Mouse (Mus musculus): ENCODE measurements around the gene Usp3.

The Usp3 gene

DNA sequence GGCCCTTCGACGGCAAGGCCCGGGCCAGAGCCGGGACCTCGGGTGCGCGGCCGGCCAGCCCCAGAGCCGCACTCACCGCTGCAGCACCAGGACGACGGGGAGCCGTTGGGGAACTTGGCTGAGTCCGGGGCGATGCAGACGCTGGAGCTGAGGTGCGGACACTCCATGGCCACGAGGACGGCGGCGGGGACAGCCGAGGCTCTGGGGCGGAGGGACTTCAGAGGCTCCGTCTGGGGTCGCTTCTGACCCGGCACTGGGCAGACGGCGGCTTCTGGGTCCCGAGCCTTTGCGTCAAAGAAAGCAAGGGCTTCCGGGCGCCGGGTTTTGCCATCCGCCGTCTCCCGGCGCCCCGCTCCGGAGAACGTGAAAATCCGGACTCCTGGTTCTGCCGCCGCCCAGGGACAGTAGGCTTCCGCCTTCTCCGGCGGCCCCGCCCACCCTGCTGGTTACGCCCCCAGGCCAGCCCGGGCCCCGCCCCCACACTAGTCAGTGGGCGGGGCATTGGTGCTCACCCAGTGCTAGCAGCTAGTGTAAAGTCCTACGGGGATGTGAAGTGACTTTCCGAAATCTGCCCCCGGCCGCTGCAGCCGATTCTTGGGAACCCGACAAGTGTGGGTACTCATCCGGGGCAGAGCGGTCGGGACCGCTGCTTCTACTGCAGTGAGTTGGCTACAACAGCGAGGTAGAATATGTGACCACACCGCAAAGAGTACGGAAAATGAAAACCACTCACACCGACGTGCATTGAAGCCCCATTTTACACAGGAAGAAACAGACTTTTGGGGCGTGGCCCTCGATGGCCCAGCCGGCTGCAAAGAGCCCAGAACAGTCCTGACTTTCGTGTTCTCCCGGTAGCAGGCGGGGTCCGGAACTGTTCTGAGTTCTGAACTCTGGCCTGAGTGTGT lies at the start of gene Usp3:
Gene Usp3, minus strand, starts transcription at position 435 of the 905 bp plus-strand sequence.
- WGBS = under 1% methylated on average over 73 of the region's 73 CpGs

DNA sequence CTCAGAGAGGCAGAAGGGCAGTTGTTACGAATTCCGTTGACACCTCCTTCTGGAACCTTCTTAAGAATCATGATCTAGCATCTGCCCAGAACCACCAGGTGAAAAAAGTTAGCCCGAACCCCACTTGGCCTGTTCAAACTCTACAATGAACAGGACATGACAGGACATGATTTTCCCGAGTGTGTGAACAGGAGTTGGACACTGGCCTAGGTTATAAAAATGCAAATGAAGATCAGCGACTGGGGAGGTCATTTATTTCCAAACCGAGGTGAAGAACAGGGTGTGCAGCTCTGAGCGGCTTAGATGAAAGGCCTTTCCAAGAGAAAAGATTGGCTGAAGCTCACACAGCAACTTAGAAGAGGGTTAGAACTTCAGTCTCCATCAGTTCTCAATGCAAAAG lies 47.5 kb upstream of the Usp3 start:
- 74% methylated on average over 7 of the region's 7 CpGs for WGBS

DNA sequence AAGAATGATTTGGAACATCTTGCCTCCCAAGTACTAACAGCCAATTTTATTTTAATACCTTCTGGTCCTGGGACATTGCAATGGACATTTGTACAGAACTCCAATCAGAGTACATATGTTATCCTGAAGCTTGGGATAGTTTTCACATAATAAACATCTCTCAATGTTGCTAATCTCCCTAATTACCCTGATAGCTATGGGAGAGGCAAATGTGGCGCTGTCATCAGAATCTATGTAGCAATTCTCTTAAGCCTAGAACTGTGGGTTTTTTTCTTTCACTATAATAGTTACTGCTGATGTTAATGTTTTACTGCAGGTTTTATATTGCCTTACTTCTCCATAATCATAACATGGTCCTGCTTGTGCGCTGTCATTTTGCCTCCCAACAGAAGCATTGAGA lies 46.7 kb upstream of the Usp3 start:
- WGBS = 96% methylated on average over 2 of the region's 2 CpGs

DNA sequence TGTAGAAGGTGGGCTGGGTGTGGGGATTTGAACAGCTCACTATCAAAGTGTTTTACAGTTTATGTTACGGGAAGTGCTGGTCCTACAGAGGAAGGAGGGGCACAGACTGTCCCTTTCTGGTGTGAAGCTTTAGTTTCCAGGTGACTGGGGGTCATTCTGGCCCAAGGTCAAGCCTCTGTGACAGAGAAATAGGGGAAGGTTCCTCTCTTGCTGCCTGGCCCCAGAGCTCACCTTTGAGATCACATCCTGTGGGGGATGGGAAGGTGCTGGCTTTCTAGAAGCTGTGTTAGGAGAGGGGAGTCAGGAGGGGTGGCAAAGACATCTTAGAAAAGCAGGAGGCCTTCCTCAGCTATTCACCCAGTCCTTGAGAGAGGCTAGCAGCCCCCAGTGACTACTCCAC lies 39.5 kb upstream of the Usp3 start:
- WGBS = 96% methylated on average over 1 of the region's 1 CpGs

DNA sequence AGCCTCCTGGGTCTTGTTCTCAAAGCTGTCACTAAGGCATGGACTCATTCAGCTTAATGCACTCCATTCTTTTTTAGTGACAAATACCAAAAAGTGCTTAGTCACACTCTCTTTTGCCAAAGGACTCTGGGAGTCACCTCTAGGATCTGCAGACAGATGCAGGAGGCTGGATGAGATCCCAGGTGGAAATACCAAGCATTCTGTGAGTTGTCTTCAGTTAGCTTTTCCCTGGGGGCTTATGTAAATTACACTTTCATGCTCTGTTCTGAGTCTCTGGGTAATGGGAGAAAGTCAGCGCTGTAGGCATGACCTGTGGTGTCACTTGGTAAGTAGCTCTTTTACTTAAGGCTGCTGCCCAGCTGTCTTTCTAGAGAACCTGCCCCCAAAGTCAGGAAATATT lies 38.0 kb upstream of the Usp3 start:
- 61% methylated on average over 1 of the region's 1 CpGs for WGBS

DNA sequence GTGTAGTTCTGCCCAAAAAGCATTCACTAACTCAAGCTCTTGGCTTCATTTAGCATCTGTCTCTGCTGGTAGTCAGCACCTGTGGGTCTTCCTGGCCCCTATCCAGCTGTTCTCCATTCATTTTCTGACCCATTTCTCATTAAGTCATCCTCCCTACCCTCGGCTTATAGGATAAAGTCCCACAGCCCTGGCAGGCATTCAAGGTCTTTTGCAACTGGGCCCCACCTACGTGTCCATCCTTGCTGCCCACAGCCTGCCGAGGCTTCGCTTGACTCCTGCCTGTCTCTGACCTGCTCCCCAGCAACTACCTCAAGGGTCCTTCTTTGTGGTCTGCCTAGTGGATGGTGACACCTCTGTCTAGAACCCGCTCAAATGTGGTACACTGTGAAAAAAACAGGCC lies 33.7 kb upstream of the Usp3 start:
- 92% methylated on average over 5 of the region's 5 CpGs for WGBS

DNA sequence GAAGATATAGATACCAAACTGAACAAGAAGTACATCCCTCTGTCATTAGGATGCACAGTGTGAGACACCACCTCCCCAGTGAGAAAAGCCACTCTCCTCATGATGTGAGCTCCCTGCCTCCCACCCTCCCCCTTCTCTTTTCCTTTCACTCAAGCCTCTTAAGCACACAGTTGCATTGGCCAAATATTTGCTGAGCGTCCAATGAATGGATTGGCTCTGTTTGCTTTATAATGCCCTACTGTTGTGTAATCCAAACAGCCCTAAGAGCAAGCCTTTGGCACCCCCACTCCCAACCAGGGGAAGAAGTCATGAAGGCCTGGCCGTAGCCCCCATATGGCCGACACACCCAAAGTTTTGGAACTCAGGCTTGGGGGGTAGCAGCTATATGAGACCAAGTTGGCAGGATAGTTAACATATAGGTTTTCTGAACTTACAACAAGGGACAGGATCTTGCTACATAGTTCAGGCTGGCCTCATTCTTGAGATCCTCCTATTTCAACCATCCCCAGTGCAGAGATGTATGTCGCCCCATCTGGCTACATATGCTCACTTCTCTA lies 33.1 kb upstream of the Usp3 start:
- WGBS = 81% methylated on average over 4 of the region's 4 CpGs

DNA sequence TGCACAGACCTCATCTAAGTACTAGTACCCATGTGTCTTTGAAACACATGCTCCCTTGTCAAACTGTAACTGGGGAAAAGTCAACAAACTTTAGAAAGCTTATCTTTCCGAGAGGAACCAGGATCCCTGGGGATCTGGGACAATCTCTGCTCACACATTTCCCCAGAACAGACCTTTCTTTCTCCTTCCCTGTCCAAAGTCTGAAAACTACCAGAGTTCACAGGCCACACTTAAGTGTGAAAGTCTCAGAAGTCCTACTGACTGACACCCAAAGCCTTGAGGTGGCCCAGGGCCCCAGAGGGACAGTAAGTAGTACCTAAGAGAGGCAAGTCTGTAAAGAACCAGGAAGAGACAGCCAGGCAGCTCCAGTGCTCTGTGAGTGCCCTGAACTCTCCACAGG lies 31.9 kb upstream of the Usp3 start:
- WGBS = 78% methylated on average over 1 of the region's 1 CpGs

DNA sequence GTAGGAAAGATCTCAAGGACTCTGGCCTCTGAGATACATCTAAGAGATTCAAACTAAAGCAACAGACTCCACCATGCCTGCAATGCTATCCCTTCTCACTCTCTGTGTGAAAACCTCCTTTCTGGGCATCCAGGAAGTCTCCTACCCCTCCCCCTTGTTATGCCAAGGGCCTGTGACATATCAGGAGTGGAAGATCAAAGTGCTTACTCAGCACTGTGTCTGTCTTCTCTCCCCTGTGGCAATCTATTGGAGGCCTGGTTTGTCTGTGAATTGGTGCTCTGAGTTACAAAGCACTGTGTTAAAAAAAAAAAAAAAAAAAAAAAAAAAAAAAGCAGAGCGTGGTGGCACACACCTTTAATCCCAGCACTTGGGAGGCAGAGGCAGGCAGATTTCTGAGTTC lies 30.7 kb upstream of the Usp3 start:
- WGBS = 100% methylated on average over 1 of the region's 1 CpGs

DNA sequence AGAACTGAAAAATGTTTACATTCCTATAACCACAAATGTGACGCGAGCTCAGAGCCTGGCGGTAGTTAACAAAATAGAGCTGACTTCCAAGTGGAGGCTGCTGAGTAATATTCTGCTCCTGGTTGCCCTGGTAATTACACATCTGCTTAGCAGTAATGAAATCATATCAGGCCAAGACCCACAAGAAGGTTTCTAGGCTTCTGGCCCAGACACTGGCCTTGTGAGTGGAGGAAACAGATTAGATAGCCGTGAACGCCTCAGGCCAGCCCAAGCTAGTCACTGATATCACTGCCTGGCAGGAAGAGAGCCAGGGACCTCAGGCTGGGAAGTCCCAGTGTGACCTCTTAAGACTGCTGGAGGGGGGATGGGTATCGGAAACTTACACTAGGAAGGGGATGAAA lies 27.6 kb upstream of the Usp3 start:
- 56% methylated on average over 6 of the region's 6 CpGs for whole genome bisulfite sequencing

DNA sequence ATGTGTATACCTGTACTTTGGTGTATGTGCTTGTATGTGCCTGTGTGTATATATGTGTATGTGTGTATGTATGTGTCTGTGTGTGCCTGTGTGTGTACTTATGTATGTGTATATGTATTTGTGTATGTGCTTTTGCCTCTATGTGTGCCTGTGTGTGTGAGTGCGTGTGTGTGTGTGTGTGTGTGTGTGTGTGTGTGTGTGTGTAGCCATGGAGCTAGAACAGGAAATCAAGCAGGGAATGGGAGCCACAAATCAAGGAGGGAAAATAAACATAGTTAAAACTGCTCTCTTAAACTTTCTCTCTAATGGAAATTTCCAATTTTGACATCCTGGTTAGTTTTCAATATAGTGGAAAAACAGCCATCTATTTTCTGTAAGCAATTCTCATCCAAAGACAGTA lies 27.1 kb upstream of the Usp3 start:
- 80% methylated on average over 1 of the region's 1 CpGs for WGBS

DNA sequence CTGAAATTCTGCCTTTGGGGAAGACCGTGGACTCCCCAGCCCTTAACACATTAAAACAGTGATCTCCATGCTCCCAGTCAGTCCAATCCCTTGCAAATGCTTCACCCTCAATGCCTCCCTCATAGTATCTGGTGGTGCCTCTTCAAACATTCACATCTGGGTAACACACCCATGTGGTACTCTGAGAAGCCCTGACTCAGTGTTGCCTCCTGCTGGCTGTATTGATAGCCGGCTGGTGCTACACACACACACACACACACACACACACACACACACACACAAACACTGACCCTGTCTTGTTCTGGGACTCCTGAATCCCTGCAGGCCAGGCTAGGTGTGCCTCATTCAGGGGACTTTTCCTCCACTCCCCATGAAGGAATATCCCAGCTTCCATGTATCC lies 24.9 kb upstream of the Usp3 start:
- 93% methylated on average over 2 of the region's 2 CpGs for WGBS

DNA sequence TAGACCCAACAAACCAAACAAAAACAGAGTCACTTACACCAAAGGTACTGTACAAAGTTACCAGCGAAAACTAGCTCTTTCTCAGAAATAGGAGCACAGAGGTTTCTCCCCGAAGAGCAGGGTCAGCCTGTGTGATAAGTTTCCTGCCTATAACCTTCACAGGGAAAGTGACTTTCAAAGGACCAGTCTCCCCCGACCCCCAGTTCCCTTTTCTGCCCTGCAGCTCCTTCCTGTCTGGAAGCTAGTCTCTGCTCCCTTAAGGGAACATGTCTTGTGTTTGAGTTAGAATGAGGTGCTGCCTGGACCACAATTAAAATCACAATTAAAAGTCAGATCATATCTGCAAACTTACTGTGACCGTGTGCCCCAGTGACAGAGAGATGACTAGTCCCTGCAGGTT lies 23.9 kb upstream of the Usp3 start:
- WGBS = 78% methylated on average over 4 of the region's 4 CpGs

DNA sequence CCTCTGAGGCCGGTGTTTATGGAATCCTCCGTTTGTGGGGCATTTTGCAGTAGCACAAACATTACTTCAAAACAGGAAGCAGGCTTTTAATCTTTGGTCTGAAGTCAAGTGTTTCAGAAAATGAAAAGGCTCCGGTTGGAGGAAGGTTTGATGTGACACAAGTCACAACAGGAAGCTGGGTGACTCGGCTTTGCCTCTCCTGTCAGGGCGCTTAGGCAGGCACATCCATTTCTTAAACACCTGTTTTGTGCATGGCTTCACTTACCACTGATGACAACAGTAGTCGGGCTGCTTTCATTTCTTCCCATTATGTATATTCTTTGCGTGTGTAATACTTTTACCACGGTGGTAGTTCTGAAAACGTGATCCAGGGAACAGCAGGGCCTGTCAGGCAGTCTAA lies 22.2 kb upstream of the Usp3 start:
- 75% methylated on average over 9 of the region's 9 CpGs for WGBS

DNA sequence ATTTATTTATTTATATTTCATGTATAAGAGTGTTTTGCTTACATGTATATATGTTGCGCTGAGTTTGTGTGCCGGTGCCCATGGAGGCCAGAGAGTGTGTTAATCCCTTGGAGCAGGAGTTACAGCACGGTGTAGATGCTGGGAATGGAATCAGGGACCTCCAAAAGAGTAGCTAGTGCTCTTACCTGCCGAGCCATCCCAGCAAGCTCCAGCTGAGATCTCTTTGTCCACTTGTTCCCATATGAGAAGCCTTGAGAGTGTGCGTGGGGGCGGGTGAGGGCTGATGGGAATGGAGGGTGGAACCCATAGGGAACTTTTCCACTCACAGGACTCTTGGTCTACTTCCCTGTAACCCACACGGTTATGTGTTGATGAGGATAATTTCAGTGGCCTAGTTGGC lies 21.6 kb upstream of the Usp3 start:
- WGBS = 83% methylated on average over 7 of the region's 7 CpGs

DNA sequence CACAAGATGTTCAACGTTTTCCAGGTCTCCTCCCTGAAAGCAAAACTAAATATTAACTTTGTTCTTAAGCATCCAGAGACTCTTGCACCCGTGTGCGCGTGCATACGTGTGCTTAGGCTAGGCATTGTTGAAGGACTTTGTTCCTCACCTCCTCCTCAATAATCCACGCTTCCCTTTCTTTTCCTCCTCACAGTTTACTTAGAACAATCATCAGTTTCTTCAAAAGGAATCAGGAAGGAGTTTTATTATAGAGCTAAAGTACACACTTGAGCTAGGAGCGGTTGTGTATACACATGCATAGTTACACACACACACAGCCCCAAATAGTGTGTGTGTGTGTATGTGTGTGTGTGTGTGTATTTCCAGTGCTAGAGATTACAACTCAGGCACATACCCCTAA lies 20.7 kb upstream of the Usp3 start:
- WGBS = 68% methylated on average over 7 of the region's 7 CpGs

DNA sequence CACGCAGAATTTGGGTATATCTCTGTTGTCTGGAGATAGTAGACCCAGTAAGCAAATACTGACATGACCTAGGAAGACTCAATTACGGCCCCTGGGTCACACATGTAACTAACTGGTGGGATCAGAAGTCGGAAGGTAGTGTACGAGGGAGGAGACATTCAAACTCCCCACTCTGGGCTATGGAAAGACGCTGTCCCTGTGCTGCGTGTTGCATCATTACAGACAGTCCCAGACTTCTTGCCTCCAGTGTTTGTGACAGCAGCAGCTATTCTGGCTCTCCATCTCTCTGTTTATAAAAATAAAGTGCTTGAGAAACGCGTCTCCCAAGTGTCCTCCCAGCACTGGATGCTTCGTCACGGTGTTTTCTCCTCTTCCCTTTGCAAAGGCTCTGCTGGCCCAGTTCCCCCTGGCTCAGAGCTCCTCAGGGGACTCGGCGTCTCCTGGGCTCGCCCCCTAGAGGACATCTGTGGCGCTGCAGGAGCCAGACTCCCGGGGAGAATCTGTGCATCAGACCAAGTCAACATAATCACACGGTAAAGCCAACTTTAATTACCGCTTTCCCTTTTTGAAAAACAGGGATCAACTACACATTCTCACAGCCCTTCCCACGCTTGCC lies 18.6 kb upstream of the Usp3 start:
- 9% methylated on average over 18 of the region's 18 CpGs for WGBS

DNA sequence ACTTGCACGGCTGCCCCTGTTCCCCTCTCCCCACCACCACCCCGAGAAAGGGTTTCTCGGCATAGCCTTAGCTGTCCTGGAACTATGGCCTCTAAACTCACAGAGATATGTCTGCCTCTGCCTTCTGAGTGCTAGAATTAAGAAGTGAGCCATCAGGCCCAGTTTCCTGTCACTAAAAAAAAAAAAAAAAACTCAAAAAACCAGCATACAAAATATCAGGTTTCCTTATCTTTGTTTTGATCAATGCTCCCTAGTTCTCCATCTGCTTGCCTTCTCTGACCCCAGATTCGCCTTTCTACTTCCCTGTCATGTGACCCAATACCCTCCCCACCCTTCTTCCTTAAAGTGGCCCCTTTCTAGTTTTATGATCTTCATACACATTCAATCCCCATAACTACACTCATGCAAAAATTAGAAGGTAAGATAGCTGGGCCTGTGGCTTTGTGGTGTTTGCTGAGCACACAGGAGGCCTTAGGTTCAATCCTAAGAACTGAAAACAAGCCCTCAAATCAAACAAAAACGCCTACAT lies 15.9 kb upstream of the Usp3 start:
- WGBS = 86% methylated on average over 5 of the region's 5 CpGs

DNA sequence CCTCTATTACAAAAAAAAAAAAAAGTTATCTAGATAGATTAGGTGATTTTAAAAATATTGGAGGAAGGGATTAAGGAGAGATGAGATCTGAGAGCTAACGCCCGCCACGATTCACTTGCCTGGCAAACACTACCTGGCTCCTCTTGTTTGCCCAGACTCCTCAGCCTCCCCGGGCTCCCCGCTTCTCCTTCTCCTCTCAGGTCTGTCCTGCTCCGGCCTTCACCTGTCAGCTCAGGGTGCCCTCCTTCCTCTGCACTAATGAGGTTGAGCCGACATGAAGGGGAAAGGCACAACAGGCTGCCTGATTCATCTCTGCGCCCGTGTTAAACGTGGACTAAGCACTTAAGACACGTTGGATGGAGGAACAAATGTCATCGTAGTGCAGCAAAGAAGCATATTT lies 13.9 kb upstream of the Usp3 start:
- WGBS = 70% methylated on average over 12 of the region's 12 CpGs

DNA sequence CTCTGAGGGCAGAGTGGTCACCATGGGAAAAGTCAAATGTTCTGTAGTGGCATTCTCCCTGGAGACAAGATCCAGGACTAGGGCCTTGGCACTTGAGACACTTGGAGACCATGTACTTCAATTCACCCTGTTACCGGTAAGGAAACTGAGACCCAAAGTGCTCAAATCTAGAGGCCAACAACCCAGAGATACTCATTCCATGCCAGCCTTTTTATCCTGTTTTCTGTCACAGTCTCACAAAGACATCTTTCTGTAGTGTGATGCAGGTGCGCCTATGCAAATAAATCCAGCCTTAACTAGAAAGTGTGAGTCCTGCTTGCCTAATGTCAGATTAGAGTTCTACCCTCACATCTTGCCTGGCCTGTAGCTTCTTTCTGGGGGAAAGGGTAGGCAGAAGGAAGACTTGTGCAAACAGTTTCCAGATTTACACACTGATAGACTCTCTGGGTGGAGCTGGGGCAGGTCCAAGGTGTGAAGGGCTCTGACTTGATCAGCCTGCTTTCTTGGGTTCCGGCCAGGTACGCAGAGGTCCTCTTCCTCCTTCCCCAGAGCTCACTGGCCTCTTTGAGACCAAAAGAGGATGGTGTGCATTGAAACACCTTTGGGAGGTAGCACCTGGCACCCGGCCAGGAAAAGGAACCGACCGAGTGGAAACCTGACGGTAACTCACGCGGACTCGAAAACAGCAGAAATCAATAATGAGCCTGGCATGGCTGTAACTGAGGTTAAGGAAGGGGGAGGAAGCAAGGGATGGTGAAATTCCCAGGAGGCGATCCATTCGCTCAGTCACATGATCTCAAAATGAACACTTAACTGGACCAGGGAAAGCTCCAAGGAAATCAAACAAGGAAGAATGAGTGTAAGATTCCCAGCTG lies 13.2 kb upstream of the Usp3 start:
- WGBS = 66% methylated on average over 13 of the region's 13 CpGs

DNA sequence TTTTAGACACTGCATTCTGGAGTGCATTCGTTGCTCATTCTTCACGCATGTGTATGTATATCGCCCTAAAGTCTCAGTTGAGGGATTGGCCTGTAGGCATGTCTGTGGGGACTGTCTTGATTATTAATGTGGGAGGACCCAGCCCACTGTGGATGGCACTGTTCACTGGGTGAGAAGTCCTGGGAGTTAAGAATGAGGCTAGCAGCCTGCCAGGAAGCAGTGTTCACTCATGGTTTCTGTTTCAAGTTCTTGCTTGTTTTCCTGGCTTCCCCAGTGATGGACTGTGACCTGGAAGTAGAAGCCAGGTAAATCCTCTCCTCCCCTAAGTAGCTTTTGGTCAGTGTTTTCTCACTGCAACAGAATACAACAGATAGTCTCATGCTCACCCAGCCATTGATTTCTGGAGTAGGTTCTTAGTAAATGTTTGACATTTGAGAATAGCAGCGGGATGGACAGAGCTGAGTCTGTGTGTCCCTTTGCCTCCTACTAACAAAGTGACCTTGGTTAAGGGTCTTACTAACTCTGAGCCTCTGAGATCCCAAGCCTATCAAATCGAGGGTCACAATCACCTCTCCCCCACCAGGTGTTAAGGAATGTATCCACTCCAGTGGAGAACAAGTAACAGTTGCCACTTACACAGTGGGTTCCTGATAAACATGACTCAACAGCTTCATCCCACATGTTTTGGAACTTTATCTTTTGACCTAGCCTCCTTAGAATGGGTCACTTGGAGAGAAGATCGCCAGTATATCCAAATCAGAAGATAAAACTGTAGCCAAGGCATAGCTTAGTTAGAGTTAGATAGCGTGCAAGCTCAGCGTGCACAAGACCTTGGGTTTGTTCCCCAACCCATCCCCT lies 11.6 kb upstream of the Usp3 start:
- 93% methylated on average over 8 of the region's 8 CpGs for WGBS
